Mouse (Mus musculus): Measurements from ENCODE around the gene Syne2. TPM values are rescaled to one million over a fixed set of nuclear protein-coding genes. Genes with fewer than 3 reads are reported as not detected.

Syne2 gene
- polyA plus RNA-seq, 1 experiment from 2014 or later: 42.1 TPM

DNA sequence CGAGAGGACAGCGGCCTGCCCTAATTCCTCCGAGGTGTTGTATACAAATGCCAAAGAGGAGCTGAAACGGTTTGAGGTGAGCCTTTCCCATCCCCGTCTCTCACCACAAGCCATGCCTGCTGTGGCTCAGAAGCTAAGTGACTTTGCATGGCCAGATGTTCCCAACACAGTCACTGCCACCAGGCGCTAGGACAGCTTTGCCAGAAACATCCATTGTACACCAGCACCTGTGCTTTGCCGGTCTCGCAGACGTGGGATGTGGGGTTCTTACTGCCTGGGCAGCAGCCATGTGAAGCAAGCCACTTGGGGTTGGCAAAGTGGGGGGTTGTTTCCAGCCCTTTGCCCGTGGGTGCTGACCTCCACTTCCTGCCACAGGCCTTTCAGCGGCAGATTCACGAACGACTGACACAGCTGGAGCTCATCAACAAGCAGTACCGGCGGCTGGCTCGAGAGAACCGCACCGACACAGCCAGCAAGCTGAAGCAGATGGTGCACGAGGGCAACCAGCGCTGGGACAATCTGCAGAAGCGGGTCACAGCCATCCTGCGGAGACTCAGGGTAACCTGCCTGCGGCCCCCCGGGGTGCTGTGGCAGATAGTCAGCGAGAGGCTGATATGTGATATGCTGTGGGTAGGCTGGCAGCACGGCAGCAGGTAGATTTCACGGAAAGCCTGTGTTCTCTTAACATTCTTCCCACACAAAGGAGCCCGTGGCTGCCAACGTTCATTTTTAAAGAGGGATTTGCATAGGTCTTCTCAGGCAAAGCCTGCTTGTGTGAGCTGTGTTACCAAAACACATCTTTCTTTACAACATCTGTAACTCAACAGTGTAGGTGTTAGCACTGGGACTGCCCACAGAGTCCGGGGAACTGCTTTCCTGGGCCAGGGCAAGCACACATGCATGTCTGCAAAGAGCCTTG lies 277.4 kb downstream of the Syne2 start:
- H3K36me3 ChIP-seq (ENCODE audit: control insufficient read depth, insufficient read depth, low read length): no peaks in the 10 kb centered on the region
- no peak for ATAC-seq (ENCODE audit: insufficient read depth, low FRiP score)
- no peak overlapping the region for H3K27ac ChIP-seq (ENCODE audit: low read length)
- 0 out of 2 replicates have a peak, but pooled peaks cover 4% of the 10 kb centered on the region for H3K4me1 ChIP-seq (ENCODE audit: control insufficient read depth, insufficient read depth, low read length)
- H3K9me3 ChIP-seq (replicated peaks; ENCODE audit: control insufficient read depth, low read length): no peaks in the 10 kb centered on the region
- H3K4me2 ChIP-seq (ENCODE audit: low read depth, low read length): no peak overlapping the region
- no peak overlapping the region for H3K4me3 ChIP-seq (replicated peaks; ENCODE audit: low read length)
- H3K27me3 ChIP-seq (ENCODE audit: control insufficient read depth, insufficient read depth, low read length): no peaks in the 10 kb centered on the region
- 54% methylated on average over 30 of the region's 30 CpGs for WGBS
- H3K9ac ChIP-seq (ENCODE audit: low read length): no peak overlapping the region

DNA sequence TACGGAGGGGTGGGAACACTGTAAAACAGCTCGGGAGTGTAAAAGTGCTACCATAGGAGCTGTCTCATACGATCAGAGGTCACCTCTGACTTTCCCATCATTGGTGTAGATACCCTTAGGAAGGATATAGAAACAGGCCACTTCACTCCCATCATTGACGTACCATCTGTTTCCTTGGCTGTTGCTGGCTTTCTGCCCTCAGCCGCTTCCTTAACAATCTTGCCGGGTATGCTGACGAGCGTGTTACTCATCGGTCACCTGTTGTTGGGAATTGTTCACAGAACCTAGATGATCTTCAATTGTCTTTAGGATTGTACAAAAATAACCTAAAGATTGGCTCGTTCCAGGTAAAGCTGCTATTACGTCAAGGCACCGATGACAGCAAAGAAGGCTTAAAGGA lies 284.7 kb downstream of the Syne2 start:
- Histone ChIP-seq H3K9ac (ENCODE audit: low read length) (no peak overlapping the region), H3K27me3 (ENCODE audit: control insufficient read depth, insufficient read depth, low read length) (no peaks in the 10 kb centered on the region), H3K36me3 (ENCODE audit: control insufficient read depth, insufficient read depth, low read length) (no peaks in the 10 kb centered on the region; the same call in 1 of the 2 replicates), H3K27ac (ENCODE audit: low read length) (no peak overlapping the region), H3K9me3 (replicated peaks; ENCODE audit: control insufficient read depth, low read length) (no peaks in the 10 kb centered on the region), H3K4me1 (ENCODE audit: control insufficient read depth, insufficient read depth, low read length) (no peaks in the 10 kb centered on the region), H3K4me3 (replicated peaks; ENCODE audit: low read length) (no peak overlapping the region), H3K4me2 (ENCODE audit: low read depth, low read length) (no peak overlapping the region)
- 92% methylated on average over 12 of the region's 12 CpGs for WGBS
- ATAC-seq (ENCODE audit: insufficient read depth, low FRiP score): no peak

DNA sequence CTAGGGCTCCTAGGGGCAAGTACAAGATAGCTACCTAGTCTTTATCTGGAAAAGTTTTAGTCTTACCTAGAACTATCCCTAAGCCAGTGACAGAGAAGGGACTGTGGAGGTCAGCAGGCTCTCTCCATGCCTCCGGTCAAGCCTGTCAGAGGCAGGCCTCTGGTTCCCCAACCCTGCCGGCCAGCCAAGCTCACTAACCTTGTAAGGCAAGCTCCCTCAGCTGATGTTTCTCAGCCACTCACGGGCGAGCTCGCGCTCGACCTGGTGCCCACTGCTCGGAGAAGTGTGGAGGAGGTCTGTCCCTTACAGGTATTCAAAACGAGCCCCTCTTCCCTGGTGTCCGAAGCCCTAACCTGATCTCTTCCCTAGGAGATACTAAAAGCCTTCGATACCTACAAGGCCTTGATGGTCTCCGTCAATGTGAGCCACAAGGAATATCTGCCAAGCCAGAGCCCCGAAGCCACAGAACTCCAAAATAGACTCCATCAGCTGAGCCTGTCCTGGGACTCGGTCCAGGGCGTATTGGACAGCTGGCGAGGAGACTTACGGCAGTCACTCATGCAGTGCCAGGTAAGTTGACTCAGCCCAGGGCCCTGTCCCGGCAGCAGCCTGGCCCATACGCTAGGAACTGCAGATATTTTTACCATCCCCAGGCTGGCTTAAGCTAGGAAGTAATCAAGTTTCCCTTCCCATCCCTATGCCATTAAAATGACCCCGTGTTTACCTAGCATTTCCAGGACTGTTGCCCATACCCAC lies 286.8 kb downstream of the Syne2 start:
- H3K27me3 ChIP-seq (ENCODE audit: control insufficient read depth, insufficient read depth, low read length): no peaks in the 10 kb centered on the region
- H3K4me3 ChIP-seq (replicated peaks; ENCODE audit: low read length): no peak overlapping the region
- H3K9me3 ChIP-seq (replicated peaks; ENCODE audit: control insufficient read depth, low read length): no peaks in the 10 kb centered on the region
- no peak overlapping the region for H3K27ac ChIP-seq (ENCODE audit: low read length)
- 91% methylated on average over 20 of the region's 20 CpGs for WGBS
- H3K9ac ChIP-seq (ENCODE audit: low read length): no peak overlapping the region
- H3K36me3 ChIP-seq (ENCODE audit: control insufficient read depth, insufficient read depth, low read length): peaks cover 11% of the 10 kb centered on the region; the same call in 1 of the 2 replicates
- H3K4me2 ChIP-seq (ENCODE audit: low read depth, low read length): no peak overlapping the region
- no peaks in the 10 kb centered on the region for H3K4me1 ChIP-seq (ENCODE audit: control insufficient read depth, insufficient read depth, low read length)
- no peak for ATAC-seq (ENCODE audit: insufficient read depth, low FRiP score)

DNA sequence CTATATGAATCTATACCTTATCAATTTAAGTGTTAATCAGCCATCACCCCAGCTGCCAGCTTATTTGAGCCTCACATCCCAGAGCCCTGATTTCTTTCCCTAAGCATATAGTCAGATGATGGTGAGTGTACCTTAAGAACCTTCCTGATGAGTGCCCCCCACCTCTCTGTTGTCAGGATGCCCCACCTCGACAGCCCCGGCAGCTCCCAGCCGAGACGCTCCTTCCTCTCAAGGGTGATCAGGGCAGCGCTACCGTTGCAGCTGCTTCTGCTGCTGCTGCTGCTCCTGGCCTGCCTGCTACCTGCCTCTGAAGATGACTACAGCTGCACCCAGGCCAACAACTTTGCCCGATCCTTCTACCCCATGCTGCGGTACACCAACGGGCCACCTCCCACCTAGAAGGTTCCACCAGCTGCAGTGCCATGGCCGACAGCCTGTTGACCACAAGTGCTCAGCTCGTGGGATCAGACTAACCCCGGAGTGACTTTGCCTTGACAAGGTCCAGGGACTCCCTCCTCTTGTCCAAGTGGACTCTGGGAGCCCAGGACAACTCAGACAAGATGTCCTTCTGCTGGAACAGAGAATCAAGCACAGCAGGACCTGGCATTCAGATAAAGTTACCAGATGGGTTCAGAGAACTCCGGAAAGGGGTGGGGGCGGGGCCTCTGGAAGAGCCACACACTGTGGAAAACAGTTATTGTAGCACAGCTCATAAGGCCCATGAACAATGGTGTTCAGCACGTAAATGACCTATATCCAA lies 291.9 kb downstream of the Syne2 start:
- Histone ChIP-seq H3K4me1 (ENCODE audit: control insufficient read depth, insufficient read depth, low read length) (no peaks in the 10 kb centered on the region), H3K9ac (ENCODE audit: low read length) (no peak overlapping the region), H3K4me2 (ENCODE audit: low read depth, low read length) (no peak overlapping the region), H3K4me3 (replicated peaks; ENCODE audit: low read length) (no peak overlapping the region), H3K9me3 (replicated peaks; ENCODE audit: control insufficient read depth, low read length) (no peaks in the 10 kb centered on the region), H3K27me3 (ENCODE audit: control insufficient read depth, insufficient read depth, low read length) (no peaks in the 10 kb centered on the region), H3K27ac (ENCODE audit: low read length) (no peak overlapping the region), H3K36me3 (ENCODE audit: control insufficient read depth, insufficient read depth, low read length) (peaks cover 14% of the 10 kb centered on the region; the same call in 1 of the 2 replicates)
- no peak for ATAC-seq (ENCODE audit: insufficient read depth, low FRiP score)
- WGBS: 91% methylated on average over 15 of the region's 15 CpGs

DNA sequence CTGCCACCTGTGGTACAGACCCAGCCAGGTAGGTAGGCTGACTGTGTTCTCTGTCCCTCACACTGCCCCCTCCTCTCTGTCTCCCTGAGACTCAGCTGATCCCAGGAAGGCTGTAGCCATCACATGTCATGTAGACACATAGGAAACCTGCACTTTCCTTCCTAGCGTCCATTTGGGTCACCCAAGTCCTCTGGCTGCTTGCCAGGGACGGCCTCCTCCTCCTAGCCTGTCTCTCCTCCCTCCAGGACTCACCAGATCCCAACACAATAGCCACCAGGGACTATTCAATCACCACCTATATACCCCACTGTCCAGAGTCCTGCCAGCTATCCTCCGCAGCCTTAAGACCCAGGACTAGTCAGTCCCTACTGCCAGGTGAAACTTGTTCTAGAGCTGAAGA lies 293.1 kb downstream of the Syne2 start:
- Histone ChIP-seq H3K4me3 (replicated peaks; ENCODE audit: low read length) (no peak overlapping the region), H3K4me2 (ENCODE audit: low read depth, low read length) (no peak overlapping the region), H3K36me3 (ENCODE audit: control insufficient read depth, insufficient read depth, low read length) (peaks cover 14% of the 10 kb centered on the region; the same call in 1 of the 2 replicates), H3K27ac (ENCODE audit: low read length) (no peak overlapping the region), H3K9ac (ENCODE audit: low read length) (no peak overlapping the region), H3K9me3 (replicated peaks; ENCODE audit: control insufficient read depth, low read length) (no peaks in the 10 kb centered on the region), H3K4me1 (ENCODE audit: control insufficient read depth, insufficient read depth, low read length) (no peaks in the 10 kb centered on the region), H3K27me3 (ENCODE audit: control insufficient read depth, insufficient read depth, low read length) (no peaks in the 10 kb centered on the region)
- WGBS: 78% methylated on average over 3 of the region's 3 CpGs
- ATAC-seq (ENCODE audit: insufficient read depth, low FRiP score): no peak

DNA sequence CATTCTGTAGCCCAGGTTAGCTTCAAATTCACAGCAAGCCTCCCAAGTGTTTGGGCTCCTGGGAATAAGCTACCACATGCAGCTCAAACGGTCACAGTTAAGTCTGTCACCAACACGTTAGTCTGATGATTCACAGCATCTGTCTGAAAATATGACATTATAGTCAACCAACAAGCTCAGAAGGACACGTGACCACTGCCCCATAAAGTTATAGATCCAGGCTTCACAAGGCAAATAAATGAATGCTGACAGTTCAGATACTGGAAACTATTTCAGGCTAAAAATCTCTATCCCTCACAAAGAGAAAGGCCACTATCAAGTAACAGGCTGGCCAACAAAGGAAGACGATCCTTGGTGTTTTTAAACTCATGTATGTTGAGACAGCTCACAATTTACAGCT lies 298.6 kb downstream of the Syne2 start:
- Histone ChIP-seq H3K4me3 (replicated peaks; ENCODE audit: low read length) (no peak overlapping the region), H3K27ac (ENCODE audit: low read length) (no peak overlapping the region), H3K9me3 (replicated peaks; ENCODE audit: control insufficient read depth, low read length) (no peaks in the 10 kb centered on the region), H3K36me3 (ENCODE audit: control insufficient read depth, insufficient read depth, low read length) (0 out of 2 replicates have a peak, but pooled peaks cover 3% of the 10 kb centered on the region), H3K27me3 (ENCODE audit: control insufficient read depth, insufficient read depth, low read length) (no peaks in the 10 kb centered on the region), H3K4me2 (ENCODE audit: low read depth, low read length) (no peak overlapping the region), H3K9ac (ENCODE audit: low read length) (no peak overlapping the region), H3K4me1 (ENCODE audit: control insufficient read depth, insufficient read depth, low read length) (no peaks in the 10 kb centered on the region; the same call in 1 of the 2 replicates)
- ATAC-seq (ENCODE audit: insufficient read depth, low FRiP score): no peak
- 57% methylated on average over 4 of the region's 4 CpGs for WGBS

DNA sequence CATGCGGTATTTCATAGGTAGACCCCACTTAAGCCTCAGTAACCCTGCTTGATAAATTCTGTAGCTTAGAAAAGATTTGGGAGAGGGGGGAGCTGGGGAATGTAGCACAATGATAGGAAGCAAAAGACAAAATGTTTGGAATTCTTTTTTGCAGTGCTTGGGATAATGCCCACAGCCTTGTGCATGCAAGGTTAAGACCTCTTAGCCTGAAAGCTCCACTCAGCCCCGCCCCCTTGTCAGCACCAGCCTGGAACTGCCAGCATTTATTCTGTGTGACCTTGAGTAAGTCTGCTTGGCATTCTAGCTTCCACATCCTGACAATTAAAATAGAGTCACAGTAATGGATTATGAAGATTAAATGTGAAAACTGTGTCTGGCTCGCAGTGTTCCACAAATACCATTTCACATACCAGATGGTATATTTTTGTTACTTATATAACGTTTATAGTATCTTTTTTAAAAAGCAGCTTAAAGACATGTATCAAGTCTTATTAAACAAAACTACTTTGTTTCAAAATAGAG lies 299.8 kb downstream of the Syne2 start:
- Histone ChIP-seq H3K9me3 (replicated peaks; ENCODE audit: control insufficient read depth, low read length) (no peaks in the 10 kb centered on the region), H3K4me2 (ENCODE audit: low read depth, low read length) (no peak overlapping the region), H3K4me1 (ENCODE audit: control insufficient read depth, insufficient read depth, low read length) (no peaks in the 10 kb centered on the region; the same call in 1 of the 2 replicates), H3K27ac (ENCODE audit: low read length) (no peak overlapping the region), H3K27me3 (ENCODE audit: control insufficient read depth, insufficient read depth, low read length) (no peaks in the 10 kb centered on the region), H3K9ac (ENCODE audit: low read length) (no peak overlapping the region), H3K4me3 (replicated peaks; ENCODE audit: low read length) (no peak overlapping the region), H3K36me3 (ENCODE audit: control insufficient read depth, insufficient read depth, low read length) (no peaks in the 10 kb centered on the region)
- 51% methylated on average over 4 of the region's 4 CpGs for WGBS
- no peak for ATAC-seq (ENCODE audit: insufficient read depth, low FRiP score)

DNA sequence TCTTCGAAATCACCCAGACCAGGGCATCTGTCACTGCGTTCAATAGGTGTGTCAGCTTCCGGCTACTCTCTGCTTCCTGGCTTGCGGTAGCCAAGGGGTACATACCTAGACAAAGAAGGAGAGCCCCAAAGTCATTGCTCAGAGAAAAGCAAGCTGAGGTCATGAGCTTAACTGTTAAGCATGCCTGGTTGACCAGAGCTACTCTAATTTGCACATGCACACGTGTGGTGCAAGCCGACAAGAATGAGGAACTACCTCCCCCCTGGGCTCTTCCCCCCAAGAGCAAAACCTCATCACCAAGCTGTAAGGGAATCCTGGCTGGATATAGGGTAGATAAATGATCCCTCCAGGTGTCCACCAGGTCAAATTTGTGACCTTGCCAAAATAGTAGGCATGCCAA lies 305.3 kb downstream of the Syne2 start:
- Histone ChIP-seq H3K9ac (ENCODE audit: low read length) (no peak overlapping the region), H3K9me3 (replicated peaks; ENCODE audit: control insufficient read depth, low read length) (no peaks in the 10 kb centered on the region), H3K4me2 (ENCODE audit: low read depth, low read length) (no peak overlapping the region), H3K4me1 (ENCODE audit: control insufficient read depth, insufficient read depth, low read length) (no peaks in the 10 kb centered on the region), H3K27me3 (ENCODE audit: control insufficient read depth, insufficient read depth, low read length) (no peaks in the 10 kb centered on the region), H3K27ac (ENCODE audit: low read length) (no peak overlapping the region), H3K36me3 (ENCODE audit: control insufficient read depth, insufficient read depth, low read length) (no peaks in the 10 kb centered on the region), H3K4me3 (replicated peaks; ENCODE audit: low read length) (no peak overlapping the region)
- 84% methylated on average over 6 of the region's 6 CpGs for WGBS
- ATAC-seq (ENCODE audit: insufficient read depth, low FRiP score): no peak
